Mouse (Mus musculus) liver, postnatal 0 days (tissue): ENCODE results near the gene Tnfrsf19.

ENCODE experiments used
- CTCF ChIP-seq: sonication (generic); IDR thresholded peaks from 2 replicates; pipeline ENCODE4 v1.5.1; 2016; ENCODE audit warnings: antibody characterized with exemption, low read depth
- EP300 ChIP-seq: IDR thresholded peaks from 2 replicates; pipeline ENCODE4 v1.6.1; 2016; ENCODE audit warnings: antibody characterized with exemption, low read depth, mild to moderate bottlenecking

DNA sequence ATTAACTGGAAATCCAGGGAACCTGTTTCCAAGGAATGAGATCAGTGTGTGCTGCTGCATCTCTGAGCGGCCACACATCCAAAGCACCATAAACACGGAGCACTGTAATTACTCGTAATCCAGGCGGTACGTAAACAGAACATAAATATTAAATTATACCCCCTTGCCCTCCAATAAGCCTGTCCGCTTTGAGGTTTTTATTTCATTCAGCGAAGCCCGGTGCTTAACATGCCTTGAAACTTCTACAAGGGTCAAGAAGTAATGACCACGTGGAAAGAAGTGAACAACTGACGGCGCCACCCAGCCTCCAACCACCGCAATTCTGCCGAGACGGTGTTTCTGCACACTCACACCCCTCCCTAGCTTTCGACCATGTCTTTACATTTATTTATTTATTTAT is 31.7 kb downstream of the Tnfrsf19 start:
- TF ChIP-seq CTCF (no peak), EP300 (no peak)
